Mouse (Mus musculus): ENCODE data around the gene Peli2. TPM values are rescaled to one million over a fixed set of nuclear protein-coding genes. Genes with fewer than 3 reads are reported as not detected.

Peli2 gene
- polyA plus RNA-seq, 1 experiment from 2014 or later, result 7.3 TPM

GRCm38 (mm10) chr14:48302471-48303186 is 182.0 kb downstream of the Peli2 start:
- H3K4me2 ChIP-seq (ENCODE audit: low read length), result no peak overlapping the region
- no peak overlapping the region for H3K9ac ChIP-seq (ENCODE audit: low read depth, low read length)
- DNase-seq (ENCODE audit: low spot score) (no peak), ATAC-seq (replicated peaks; ENCODE audit: low FRiP score, low read depth) (no peak)
- no peaks in the 10 kb centered on the region for H3K9me3 ChIP-seq (replicated peaks; ENCODE audit: low read length)
- H3K27me3 ChIP-seq (ENCODE audit: insufficient read depth, low read length), result no peaks in the 10 kb centered on the region
- 82% methylated on average over 10 of the region's 10 CpGs for WGBS
- H3K36me3 ChIP-seq (ENCODE audit: insufficient read depth, low read length), result no peaks in the 10 kb centered on the region
- no peak overlapping the region for H3K27ac ChIP-seq
- no peak overlapping the region for H3K4me3 ChIP-seq (replicated peaks; ENCODE audit: low read depth, low read length)
- H3K4me1 ChIP-seq (replicated peaks; ENCODE audit: insufficient read depth, low read length), result 0 out of 2 replicates have a peak, but pooled peaks cover 7% of the 10 kb centered on the region
- TF ChIP-seq CTCF (IDR thresholded peaks at IDR 0.05; ENCODE audit: low read depth), result no peak

- 43% methylated on average over 6 of the region's 6 CpGs for WGBS
These were observed 182.6 kb downstream of the Peli2 start for GRCm38 (mm10) chr14:48303235-48303634.

GRCm38 (mm10) chr14:48303841-48304240 is 183.2 kb downstream of the Peli2 start:
- WGBS, result 88% methylated on average over 9 of the region's 9 CpGs
- Histone ChIP-seq H3K4me2 (ENCODE audit: low read length) (no peak overlapping the region), H3K9ac (ENCODE audit: low read depth, low read length) (no peak overlapping the region), H3K27me3 (ENCODE audit: insufficient read depth, low read length) (no peaks in the 10 kb centered on the region), H3K9me3 (replicated peaks; ENCODE audit: low read length) (no peaks in the 10 kb centered on the region), H3K36me3 (ENCODE audit: insufficient read depth, low read length) (no peaks in the 10 kb centered on the region), H3K27ac (no peak overlapping the region), H3K4me1 (replicated peaks; ENCODE audit: insufficient read depth, low read length) (0 out of 2 replicates have a peak, but pooled peaks cover 7% of the 10 kb centered on the region), H3K4me3 (replicated peaks; ENCODE audit: low read depth, low read length) (no peak overlapping the region)
- ATAC-seq (replicated peaks; ENCODE audit: low FRiP score, low read depth) (no peak), DNase-seq (ENCODE audit: low spot score) (peak; percentile 32)
- TF ChIP-seq CTCF (IDR thresholded peaks at IDR 0.05; ENCODE audit: low read depth), result no peak

More at GRCm38 (mm10) chr14:48303235-48303634, 182.6 kb downstream of the Peli2 start:
- no peak overlapping the region for H3K9ac ChIP-seq (ENCODE audit: low read depth, low read length)
- ATAC-seq (replicated peaks; ENCODE audit: low FRiP score, low read depth), result no peak
- DNase-seq (ENCODE audit: low spot score), result peak; percentile 56
- H3K36me3 ChIP-seq (ENCODE audit: insufficient read depth, low read length), result no peaks in the 10 kb centered on the region
- H3K4me1 ChIP-seq (replicated peaks; ENCODE audit: insufficient read depth, low read length), result 0 out of 2 replicates have a peak, but pooled peaks cover 7% of the 10 kb centered on the region
- no peak overlapping the region for H3K4me2 ChIP-seq (ENCODE audit: low read length)
- H3K4me3 ChIP-seq (replicated peaks; ENCODE audit: low read depth, low read length), result no peak overlapping the region
- H3K27me3 ChIP-seq (ENCODE audit: insufficient read depth, low read length), result no peaks in the 10 kb centered on the region
- no peaks in the 10 kb centered on the region for H3K9me3 ChIP-seq (replicated peaks; ENCODE audit: low read length)
- TF ChIP-seq CTCF (IDR thresholded peaks at IDR 0.05; ENCODE audit: low read depth), result no peak
- no peak overlapping the region; the same call in 1 of the 2 replicates for H3K27ac ChIP-seq

GRCm38 (mm10) chr14:48313234-48313633 is 192.6 kb downstream of the Peli2 start:
- Histone ChIP-seq H3K27me3 (ENCODE audit: insufficient read depth, low read length) (no peaks in the 10 kb centered on the region), H3K27ac (no peak overlapping the region), H3K4me3 (replicated peaks; ENCODE audit: low read depth, low read length) (no peak overlapping the region), H3K9me3 (replicated peaks; ENCODE audit: low read length) (no peaks in the 10 kb centered on the region), H3K4me1 (replicated peaks; ENCODE audit: insufficient read depth, low read length) (0 out of 2 replicates have a peak, but pooled peaks cover 3% of the 10 kb centered on the region), H3K9ac (ENCODE audit: low read depth, low read length) (no peak overlapping the region), H3K4me2 (ENCODE audit: low read length) (no peak overlapping the region), H3K36me3 (ENCODE audit: insufficient read depth, low read length) (no peaks in the 10 kb centered on the region)
- TF ChIP-seq CTCF (IDR thresholded peaks at IDR 0.05; ENCODE audit: low read depth), result no peak
- no peak for ATAC-seq (replicated peaks; ENCODE audit: low FRiP score, low read depth)
- no peak for DNase-seq (ENCODE audit: low spot score)
- WGBS, result 58% methylated on average over 3 of the region's 3 CpGs

- Histone ChIP-seq H3K4me3 (replicated peaks; ENCODE audit: low read depth, low read length) (no peak overlapping the region), H3K4me2 (ENCODE audit: low read length) (no peak overlapping the region), H3K9me3 (replicated peaks; ENCODE audit: low read length) (no peaks in the 10 kb centered on the region), H3K27me3 (ENCODE audit: insufficient read depth, low read length) (no peaks in the 10 kb centered on the region), H3K9ac (ENCODE audit: low read depth, low read length) (no peak overlapping the region), H3K27ac (no peak overlapping the region), H3K4me1 (replicated peaks; ENCODE audit: insufficient read depth, low read length) (0 out of 2 replicates have a peak, but pooled peaks cover 3% of the 10 kb centered on the region), H3K36me3 (ENCODE audit: insufficient read depth, low read length) (no peaks in the 10 kb centered on the region)
- WGBS, result 27% methylated on average over 8 of the region's 8 CpGs
- TF ChIP-seq CTCF (IDR thresholded peaks at IDR 0.05; ENCODE audit: low read depth), result no peak
- DNase-seq (ENCODE audit: low spot score) (no peak), ATAC-seq (replicated peaks; ENCODE audit: low FRiP score, low read depth) (no peak)
These were observed 195.8 kb downstream of the Peli2 start for GRCm38 (mm10) chr14:48316396-48316795.

- no peak for DNase-seq (ENCODE audit: low spot score)
- TF ChIP-seq CTCF (IDR thresholded peaks at IDR 0.05; ENCODE audit: low read depth), result no peak
- no peaks in the 10 kb centered on the region for H3K36me3 ChIP-seq (ENCODE audit: insufficient read depth, low read length)
- H3K4me1 ChIP-seq (replicated peaks; ENCODE audit: insufficient read depth, low read length), result no peaks in the 10 kb centered on the region
- H3K9ac ChIP-seq (ENCODE audit: low read depth, low read length), result no peak overlapping the region
- ATAC-seq (replicated peaks; ENCODE audit: low FRiP score, low read depth), result no peak
- WGBS, result 61% methylated on average over 18 of the region's 18 CpGs
- H3K4me2 ChIP-seq (ENCODE audit: low read length), result no peak overlapping the region
- H3K27me3 ChIP-seq (ENCODE audit: insufficient read depth, low read length), result no peaks in the 10 kb centered on the region
- no peak overlapping the region for H3K4me3 ChIP-seq (replicated peaks; ENCODE audit: low read depth, low read length)
- H3K9me3 ChIP-seq (replicated peaks; ENCODE audit: low read length), result no peaks in the 10 kb centered on the region
- H3K27ac ChIP-seq, result no peak overlapping the region
These were observed 203.3 kb downstream of the Peli2 start for GRCm38 (mm10) chr14:48323771-48324459.
